Mouse (Mus musculus): Measurements from ENCODE around the gene Akp3.

The Akp3 gene

GRCm38 (mm10) chr1:87154501-87155120, 29.8 kb downstream of the Akp3 start:
- no peak for DNase-seq (ENCODE audit: low spot score in 2 of 2)

- DNase-seq (ENCODE audit: low spot score in 2 of 2), result no peak
These were observed 30.9 kb downstream of the Akp3 start for GRCm38 (mm10) chr1:87155531-87156198.

- no peak for DNase-seq (ENCODE audit: low spot score in 2 of 2)
These were observed 31.4 kb downstream of the Akp3 start, which contains the start of gene Ecel1 for GRCm38 (mm10) chr1:87156199-87156587. Ecel1 (minus strand) TSS chr1:87156521.

GRCm38 (mm10) chr1:87159396-87159795, 34.6 kb downstream of the Akp3 start:
- no peak for DNase-seq (ENCODE audit: low spot score in 2 of 2)

GRCm38 (mm10) chr1:87164164-87164795, 39.5 kb downstream of the Akp3 start:
- DNase-seq (ENCODE audit: low spot score in 2 of 2), result no peak

- no peak for DNase-seq (ENCODE audit: low spot score in 2 of 2)
These were observed 40.0 kb downstream of the Akp3 start for GRCm38 (mm10) chr1:87164796-87165184.

- DNase-seq (ENCODE audit: low spot score in 2 of 2), result no peak
These were observed 45.7 kb downstream of the Akp3 start for GRCm38 (mm10) chr1:87170458-87170857.

GRCm38 (mm10) chr1:87171312-87171711, 46.5 kb downstream of the Akp3 start:
- DNase-seq (ENCODE audit: low spot score in 2 of 2), result no peak

GRCm38 (mm10) chr1:87172316-87172715, 47.5 kb downstream of the Akp3 start:
- DNase-seq (ENCODE audit: low spot score in 2 of 2), result no peak

- peak; percentile 17 to 38 for DNase-seq (ENCODE audit: low spot score in 2 of 2)
These were observed 49.5 kb downstream of the Akp3 start for GRCm38 (mm10) chr1:87174006-87174955.

- no peak for DNase-seq (ENCODE audit: low spot score in 2 of 2)
These were observed 51.1 kb downstream of the Akp3 start for GRCm38 (mm10) chr1:87175852-87176292.

Data from spleen, postnatal 36 days (tissue).